Mouse (Mus musculus): ENCODE measurements around the gene Glud1.

Gene Glud1

DNA sequence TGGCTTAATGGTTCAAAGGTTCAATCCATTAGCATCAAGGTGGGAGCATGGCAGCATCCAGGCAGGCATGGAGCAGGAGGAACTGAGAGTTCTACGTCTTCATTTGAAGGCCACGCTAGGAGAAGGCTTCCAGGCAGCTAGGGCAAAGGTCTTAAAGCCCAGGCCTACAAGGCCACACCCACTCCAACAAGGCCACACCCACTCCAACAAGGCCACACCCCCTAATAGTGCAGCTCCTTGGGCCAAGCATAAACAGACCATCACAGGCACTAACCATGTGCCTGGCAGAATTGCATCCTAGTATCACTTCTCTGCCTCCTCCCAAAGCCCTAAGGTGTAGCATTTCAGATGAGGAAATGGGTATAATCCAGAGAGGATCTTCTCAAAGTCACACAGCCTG lies 61.2 kb downstream of the Glud1 start:
- in situ Hi-C loops (cut with MboI; ENCODE audit: unreplicated experiment in 2 of 2), result no loop called here

DNA sequence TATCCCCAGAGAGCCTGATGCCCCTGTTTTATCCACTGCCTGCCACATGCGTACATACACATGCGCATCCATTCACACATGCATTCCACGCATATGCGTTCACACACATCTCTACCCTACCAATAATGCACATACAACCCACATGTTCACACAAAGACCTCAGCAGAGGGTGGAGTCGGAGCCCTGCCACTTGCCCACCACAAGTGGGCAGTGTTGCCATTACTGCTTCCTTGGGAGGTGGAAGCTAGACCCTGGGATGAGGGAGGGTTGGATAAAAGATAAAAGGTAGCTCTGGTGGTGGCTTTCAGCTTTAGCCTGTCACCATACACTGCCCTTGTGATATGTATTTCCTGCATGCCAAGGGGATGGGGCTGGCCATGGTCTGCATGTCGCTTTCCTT lies 62.1 kb downstream of the Glud1 start:
- in situ Hi-C loops (cut with MboI; ENCODE audit: unreplicated experiment in 2 of 2), result no loop called here

DNA sequence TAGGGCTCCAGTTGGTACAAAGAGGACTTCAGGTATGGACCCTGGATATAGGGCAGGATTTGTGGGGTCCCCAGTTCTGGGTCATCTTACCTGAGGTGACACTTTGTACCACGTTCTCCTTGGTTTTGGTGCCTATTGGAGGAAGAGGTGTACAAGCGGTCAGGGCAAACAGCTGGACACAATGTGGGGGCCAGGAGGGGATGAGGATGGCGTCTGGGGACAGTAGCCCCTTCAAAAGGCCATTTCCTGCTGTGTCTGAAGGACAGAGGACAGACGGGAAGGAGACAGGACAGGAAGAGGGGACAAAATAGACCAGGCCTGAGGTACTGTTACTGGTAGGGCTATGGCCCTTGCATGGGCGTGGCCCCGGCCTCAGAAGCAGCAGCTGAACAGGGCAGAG lies 63.1 kb downstream of the Glud1 start:
- in situ Hi-C loops (cut with MboI; ENCODE audit: unreplicated experiment in 2 of 2), result no loop called here

DNA sequence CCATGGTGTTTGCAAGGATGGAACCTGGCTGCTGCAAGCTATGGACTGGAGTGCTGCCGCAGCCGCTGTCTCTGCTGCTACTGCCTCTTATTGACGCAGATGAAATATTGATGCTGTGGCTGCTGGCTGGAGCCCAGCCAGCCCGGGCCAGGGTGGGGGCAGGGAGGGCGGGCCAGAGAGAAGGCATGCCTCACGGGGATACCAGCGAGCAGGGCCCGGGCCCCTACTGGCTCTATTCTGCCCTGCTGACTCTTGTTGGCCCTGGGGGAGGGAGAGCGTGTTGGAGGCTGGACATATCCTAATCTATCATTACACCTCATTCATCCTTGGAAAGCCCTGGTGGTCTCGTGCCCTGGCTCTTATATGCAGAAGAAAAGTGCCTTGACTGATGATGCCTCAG lies 64.0 kb downstream of the Glud1 start, which contains the start of gene Sncg:
Gene Sncg (minus strand): TSS at position 213 of the 400 bp plus-strand sequence.
- in situ Hi-C loops (cut with MboI; ENCODE audit: unreplicated experiment in 2 of 2), result no loop called here

DNA sequence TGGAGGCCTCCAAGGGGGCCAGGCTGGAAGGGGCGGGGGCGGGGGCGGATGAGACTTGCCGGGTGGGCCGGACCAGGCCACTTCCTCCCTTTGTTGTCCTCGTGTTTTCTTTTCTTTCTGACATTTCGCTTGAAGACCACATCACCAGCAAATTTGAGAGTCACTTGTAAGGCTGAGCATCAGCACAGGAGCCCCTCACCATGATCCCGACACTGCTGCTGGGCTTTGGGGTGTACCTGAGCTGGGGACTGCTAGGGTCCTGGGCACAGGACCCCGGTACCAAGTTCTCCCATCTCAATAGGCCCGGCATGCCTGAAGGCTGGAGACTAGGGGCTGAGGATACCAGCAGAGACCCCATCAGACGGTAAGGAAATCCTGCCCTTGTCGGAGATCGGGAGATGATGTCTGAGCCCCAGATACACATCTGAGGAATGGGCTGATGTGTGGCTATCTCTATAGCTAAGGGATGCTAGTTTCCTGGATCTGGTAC lies 64.9 kb downstream of the Glud1 start, which contains the start of gene Mmrn2:
Gene Mmrn2 (plus strand): TSS at position 51 of the 490 bp plus-strand sequence.
- in situ Hi-C loops (cut with MboI; ENCODE audit: unreplicated experiment in 2 of 2), result loop anchor here (25.0 kb wide), 2 partner anchors 413 to 688 kb away; partner anchors contain the start of gene Rbp3 (in 1 of the 2)

DNA sequence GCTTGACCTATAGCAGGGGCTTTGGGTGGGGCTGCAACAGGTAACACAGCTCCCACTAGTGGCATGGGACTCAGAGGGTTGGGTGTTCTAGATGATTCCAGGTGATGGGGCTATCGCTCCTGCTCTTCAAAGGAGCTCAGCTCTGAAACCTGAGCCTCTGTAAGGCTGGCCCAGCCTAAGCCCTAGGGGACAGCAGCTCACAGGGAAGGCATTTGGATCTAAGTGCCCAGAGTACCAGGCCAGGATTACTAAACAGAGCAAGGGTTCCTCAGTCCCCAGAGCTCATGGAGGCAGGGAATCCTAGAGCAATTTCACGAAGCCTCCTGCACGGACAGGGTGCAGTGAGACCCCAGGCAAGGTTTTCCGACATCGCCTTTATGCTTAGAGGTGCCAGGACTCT lies 65.4 kb downstream of the Glud1 start:
- in situ Hi-C loops (cut with MboI; ENCODE audit: unreplicated experiment in 2 of 2), result loop anchor here (25.0 kb wide), 2 partner anchors 414 to 689 kb away; partner anchors contain the start of gene Rbp3 (in 1 of the 2)

DNA sequence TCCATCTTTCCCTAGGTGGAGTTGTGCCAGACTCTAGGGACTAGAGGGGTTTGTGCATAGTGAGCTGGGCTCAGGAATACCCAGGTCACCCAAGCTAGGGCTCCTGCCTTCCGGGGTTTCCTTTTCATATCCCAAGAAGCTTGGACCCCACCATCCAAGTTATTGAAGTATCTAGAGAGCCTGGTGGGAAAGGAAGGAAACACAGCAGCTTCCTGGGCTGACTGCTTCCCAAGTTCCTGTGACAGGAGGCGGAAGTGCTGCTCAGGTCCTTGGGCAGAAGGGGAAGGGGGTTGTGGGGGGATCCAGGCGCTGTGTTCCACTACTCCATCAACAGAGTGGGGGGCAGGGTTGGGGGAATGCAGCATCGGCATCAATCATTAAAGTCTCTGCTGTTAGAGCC lies 66.6 kb downstream of the Glud1 start:
- in situ Hi-C loops (cut with MboI; ENCODE audit: unreplicated experiment in 2 of 2), result loop anchor here (25.0 kb wide), 2 partner anchors 415 to 690 kb away; partner anchors contain the start of gene Rbp3 (in 1 of the 2)

DNA sequence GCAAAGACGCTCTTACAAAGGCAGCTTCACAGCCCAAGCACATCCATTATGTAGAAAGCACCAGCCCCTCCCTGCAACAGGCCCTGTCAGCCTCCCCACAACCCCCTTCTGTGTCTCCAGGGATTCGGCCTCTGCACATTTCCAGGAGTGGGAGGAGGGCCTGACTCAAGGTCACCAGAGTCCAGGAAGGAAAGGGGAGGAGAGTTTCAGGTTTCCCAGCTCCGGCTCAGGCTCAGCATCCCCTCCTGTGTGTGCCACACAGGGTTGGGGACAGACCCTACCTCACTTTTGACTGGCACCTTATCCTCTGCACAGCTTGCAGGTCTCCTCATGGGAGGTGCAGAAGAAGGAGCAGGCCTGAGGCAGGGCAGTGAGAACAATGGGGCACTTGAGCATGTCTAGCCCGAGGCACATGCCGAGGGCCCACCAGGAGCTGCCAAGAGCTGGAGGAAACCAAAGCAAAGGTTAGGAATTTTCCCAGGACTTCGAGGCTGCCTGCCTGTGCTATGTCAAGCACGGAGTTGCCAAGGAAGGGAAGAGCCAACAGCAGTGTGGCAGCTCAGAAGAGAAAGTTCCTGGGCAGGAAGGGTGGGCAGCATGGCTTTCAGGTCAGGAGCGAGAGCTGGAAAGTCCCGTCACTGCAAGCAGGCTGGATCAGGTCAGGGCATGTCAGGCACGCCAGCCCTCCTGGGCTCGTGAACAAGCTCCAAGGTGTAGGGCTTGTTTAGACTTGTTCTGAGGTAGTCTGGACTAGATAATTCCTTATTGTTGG lies 68.2 kb downstream of the Glud1 start:
- in situ Hi-C loops (cut with MboI; ENCODE audit: unreplicated experiment in 2 of 2), result loop anchor here (25.0 kb wide), 2 partner anchors 416 to 691 kb away; partner anchors contain the start of gene Rbp3 (in 1 of the 2)

DNA sequence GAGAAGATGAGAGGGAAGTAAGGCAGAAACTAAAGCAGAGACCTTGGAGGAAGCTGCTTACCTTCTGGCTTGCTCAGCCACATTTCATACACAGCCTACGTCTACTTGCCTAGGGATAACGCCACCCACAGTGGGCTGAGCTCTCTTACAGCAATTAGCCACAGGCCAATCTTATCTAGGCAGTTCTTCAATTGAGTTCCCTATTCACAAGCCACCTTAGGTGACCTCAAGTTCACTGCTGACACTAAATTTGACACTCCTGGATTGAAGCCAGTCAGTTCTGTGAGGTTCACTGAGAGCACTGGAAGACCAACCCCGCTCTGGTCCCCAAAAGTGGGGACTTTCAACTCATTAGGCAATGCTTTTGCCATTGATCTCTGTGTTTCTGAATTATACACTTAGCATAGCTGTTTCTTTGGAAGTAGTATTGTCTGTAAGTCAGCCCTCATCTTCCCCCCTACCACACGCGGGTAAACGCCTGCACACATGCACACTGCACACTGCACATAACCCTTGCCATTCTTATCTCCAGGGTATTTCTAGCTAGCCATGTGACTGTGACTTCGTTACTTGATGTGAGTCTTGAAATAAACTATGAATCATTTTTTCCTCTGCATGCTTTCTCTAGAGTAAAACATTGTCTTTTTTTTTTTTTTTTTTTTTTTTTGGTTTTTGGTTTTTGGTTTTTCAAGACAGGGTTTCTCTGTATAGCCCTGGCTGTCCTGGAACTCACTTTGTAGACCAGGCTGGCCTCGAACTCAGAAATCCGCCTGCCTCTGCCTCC lies 72.6 kb downstream of the Glud1 start:
- in situ Hi-C loops (cut with MboI; ENCODE audit: unreplicated experiment in 2 of 2), result loop anchor here (25.0 kb wide), 2 partner anchors 421 to 696 kb away; partner anchors contain the start of gene Rbp3 (in 1 of the 2)

DNA sequence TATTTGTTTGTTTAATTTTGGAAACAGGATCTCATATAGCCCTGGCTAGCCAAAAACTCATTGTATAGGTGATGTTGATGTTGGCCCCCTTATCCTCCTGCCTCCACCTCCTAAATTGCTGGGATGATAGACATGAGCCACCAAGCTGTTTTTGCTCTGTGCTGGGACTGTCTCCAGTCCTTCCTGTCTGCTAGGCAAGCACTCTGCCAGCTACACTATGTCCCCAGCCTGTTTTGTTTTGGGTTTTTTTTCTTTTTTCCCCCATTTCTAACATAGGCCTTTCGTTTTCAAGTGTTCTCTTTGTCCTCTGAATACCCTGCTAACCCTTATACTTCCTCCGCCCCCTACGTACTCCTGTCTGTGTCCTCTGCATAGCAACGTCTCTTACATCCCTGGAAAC lies 82.8 kb downstream of the Glud1 start:
- in situ Hi-C loops (cut with MboI; ENCODE audit: unreplicated experiment in 2 of 2), result loop anchor here (25.0 kb wide), 2 partner anchors 431 to 706 kb away; partner anchors contain the start of gene Rbp3 (in 1 of the 2)
